Mouse (Mus musculus) G1E (cell line): ENCODE measurements around the gene Sorcs1.

Source experiments
- CTCF ChIP-seq: IDR thresholded peaks from 2 replicates; pipeline ENCODE4 v1.5.1; 2012; ENCODE audit warnings: low read depth, low read length, inconsistent platforms, mixed read lengths
- GATA1 ChIP-seq: IDR thresholded peaks from 2 replicates; pipeline ENCODE4 v1.6.1; 2012; ENCODE audit warnings: borderline replicate concordance, low read length, inconsistent platforms, mixed read lengths
- POLR2AphosphoS5 ChIP-seq: IDR thresholded peaks from 2 replicates; pipeline ENCODE4 v1.6.1; 2012; ENCODE audit warnings: low read depth, low read length, inconsistent platforms; ENCODE audit not compliant: insufficient replicate concordance
- TAL1 ChIP-seq: conservative IDR thresholded peaks from 2 replicates; pipeline ENCODE4 v1.6.1; 2012; ENCODE audit warnings: low read depth, low read length, inconsistent platforms, mixed read lengths

DNA sequence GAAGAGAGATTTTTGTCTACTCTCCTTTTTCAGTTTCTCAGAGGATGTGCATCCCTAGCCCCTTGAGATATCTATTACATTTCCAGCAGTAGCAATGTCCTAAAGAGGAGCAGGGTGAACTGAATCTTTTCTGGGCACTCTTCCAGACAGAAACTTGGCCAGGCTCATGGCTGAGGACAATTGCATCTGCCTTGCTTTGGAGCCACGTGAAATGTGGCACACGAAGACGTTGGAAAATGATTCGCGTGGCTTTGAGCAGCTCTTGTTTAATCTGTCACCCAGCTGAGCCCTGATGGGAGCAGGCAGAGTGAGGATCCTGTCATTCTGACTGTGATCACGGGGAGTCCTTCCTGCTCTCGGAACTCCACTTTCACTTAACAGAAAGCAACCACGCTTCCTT lies 536.6 kb downstream of the Sorcs1 start:
- TF ChIP-seq CTCF (no peak), GATA1 (no peak), POLR2AphosphoS5 (no peak), TAL1 (no peak)
